Mouse (Mus musculus) cortical plate, adult 2 months (tissue): ENCODE data around the gene AC131692.1.

Source experiments
- CTCF ChIP-seq: fragments of 200-500 bp; IDR thresholded peaks from 2 replicates; pipeline ENCODE4 v1.5.1; 2011; ENCODE audit warnings: mild to moderate bottlenecking, control low read depth, low read length; ENCODE audit not compliant: insufficient read depth; ENCODE audit errors: extremely low read depth
- POLR2A ChIP-seq: fragments of 200-500 bp; IDR thresholded peaks from 2 replicates; pipeline ENCODE4 v1.6.1; 2011; ENCODE audit warnings: mild to moderate bottlenecking, low read length, control low read depth; ENCODE audit not compliant: insufficient read depth; ENCODE audit errors: extremely low read depth

- TF ChIP-seq CTCF: no peak
- TF ChIP-seq POLR2A: no peak
Observed at GRCm38 (mm10) chr19:6105586-6105985, 11.4 kb downstream of the AC131692.1 start, which contains the start of gene Naaladl1.
